Mouse (Mus musculus) monocyte, adult 5-6 weeks (primary cell): ENCODE data around the gene Itih5. TPM values are rescaled to one million over a fixed set of nuclear protein-coding genes. Genes with fewer than 3 reads are reported as not detected.

ENCODE experiments used
- ATAC-seq: fragments of 153-309, 156-312 bp; replicated peaks from 2 replicates; pipeline ENCODE4 v1.8.0; 2017; ENCODE audit warnings: mild to moderate bottlenecking; ENCODE audit not compliant: low TSS enrichment, insufficient number of reproducible peaks, severe bottlenecking, poor library complexity, low FRiP score
- total RNA-seq: library from RNA; stranded (forward); fragments of 200-1000, 200-491, 200-594 nt; gene quantifications from 3 replicates; pipeline ENCODE4 v1.2.3, GENCODE M21; 2017

The Itih5 gene
- total RNA-seq, 1 experiment from 2014 or later = 1.7 TPM

DNA sequence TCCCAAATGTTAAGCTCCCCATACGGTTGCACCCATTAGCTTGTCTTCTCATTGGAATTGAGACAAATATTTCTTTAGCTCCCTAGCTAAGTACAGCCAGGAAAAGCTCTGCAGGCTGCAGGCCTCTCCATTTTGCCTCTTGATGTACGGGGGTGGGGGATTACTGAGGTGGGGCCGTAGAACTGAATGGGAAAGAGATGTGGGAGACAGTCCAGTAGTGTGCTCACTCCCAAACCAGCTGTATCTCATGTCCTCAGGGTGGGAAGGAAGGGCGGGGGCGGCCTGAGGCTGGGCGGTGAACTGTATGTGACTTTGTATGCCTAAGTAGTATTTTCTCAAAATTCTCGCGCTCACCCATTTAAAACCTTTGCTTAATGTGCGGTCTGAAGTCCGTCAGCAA is 3.8 kb downstream of the Itih5 start:
- no peak for ATAC-seq

DNA sequence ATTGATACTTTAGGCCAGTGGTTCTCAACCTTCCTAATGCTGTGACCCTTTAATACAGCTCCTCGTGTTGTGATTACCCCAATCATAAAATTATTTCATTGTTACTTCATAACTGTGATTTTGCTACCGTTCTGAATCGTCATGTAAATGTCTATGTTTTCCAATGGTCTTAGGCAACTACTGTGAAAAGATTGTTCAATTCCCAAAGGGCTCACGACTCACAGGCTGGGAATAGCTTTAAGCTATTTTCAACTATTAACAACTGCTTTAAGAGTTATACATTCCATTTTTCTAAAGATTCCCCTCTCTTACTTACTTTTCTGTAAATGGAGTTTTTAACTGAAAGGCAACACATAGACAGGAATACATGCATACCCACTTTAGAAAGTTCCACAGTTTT is 8.6 kb downstream of the Itih5 start:
- no peak for ATAC-seq

DNA sequence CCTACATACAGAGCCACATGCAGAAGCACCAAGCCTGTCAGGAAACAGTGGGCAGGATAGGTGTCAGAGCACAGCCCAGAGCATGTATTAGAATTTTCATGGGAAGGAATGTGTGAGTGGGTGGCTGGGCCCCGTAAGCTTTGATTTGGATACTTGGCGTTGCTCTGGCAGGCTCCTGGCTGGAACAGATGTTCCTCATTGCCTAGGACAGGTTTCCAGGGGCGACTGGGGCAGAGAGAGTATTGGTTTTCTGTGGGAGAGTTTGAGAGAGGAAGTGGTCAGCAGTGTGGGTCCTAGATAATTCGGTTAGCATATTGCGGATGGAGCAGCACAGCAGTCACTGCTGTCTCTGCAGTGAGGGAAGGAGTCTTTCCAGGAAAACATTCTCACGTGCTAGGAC is 13.3 kb downstream of the Itih5 start:
- no peak for ATAC-seq

DNA sequence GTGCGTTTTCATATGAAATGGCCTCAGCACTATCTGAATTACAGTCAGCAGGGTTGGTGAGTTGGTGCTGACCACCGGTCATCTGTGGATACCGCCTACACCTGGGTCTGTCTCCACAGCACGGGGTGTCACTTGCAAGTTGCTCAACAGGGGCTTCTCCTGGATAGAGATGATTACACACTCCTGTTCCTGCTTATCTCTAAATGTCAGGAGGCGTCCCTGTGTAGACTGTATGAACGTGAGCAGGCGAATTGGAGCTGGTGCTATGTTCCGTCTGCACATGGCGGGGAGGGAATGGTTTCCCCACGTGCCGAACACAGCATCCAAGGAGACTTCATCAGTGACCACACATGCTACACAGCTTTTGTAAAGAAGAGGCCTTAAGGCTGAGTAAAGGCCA is 13.9 kb downstream of the Itih5 start:
- no peak for ATAC-seq

DNA sequence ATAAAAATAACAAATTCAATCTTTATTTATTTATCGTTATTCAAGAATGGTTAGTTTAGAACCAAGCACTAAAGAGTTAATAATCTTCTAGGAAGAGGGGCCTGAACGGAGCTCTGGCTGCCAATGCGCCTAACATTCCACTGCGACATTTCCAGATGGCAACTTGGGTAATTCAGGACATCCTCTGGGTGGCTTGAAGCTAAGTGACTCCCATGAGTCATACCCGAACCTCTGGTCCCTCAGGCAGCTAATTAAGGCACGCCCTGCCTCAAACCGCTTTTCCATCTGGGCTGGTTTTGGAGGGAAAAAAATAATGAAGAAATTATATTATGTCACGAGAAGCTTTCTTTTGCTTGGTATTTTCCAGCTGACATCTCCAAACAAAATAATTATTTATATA is 14.6 kb downstream of the Itih5 start:
- ATAC-seq = no peak

DNA sequence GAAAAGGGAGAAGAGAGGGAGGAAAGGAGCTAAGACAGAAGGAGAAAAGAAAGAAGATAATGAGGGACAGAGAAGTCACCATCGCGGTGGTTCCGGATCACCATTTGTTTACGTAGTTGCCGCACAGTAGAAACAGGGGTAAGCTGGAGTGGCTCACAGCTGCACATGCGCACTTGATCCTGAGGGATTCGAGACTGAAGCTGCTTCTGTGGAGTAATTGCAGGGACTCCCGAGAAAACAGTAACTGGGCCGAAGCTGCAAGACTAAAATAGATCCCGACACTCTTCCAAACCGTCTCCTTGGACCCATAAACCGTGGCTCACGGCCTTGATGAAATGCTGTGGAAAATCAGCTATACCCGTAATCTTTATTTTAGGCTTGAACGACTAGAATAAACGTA is 16.6 kb downstream of the Itih5 start:
- ATAC-seq = no peak

DNA sequence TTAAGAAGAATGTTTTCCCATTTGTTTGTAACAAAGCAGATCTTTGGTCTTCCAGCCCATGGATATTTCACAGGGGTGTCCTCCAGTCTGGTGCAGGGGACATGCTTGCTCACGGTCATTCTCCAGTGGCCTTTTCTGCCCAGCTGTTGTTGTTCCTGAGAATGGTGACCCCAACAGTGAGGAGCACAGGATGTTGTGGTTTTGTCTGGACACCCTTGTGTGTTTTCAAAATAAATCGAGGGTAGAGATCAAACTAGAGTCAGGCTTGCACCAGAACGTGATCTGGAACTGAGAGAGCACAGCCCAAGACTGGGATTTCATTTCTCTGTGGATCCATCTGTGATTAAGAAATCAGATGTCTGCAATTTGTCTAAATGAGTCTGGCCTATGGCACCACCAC is 40.2 kb downstream of the Itih5 start:
- no peak for ATAC-seq

DNA sequence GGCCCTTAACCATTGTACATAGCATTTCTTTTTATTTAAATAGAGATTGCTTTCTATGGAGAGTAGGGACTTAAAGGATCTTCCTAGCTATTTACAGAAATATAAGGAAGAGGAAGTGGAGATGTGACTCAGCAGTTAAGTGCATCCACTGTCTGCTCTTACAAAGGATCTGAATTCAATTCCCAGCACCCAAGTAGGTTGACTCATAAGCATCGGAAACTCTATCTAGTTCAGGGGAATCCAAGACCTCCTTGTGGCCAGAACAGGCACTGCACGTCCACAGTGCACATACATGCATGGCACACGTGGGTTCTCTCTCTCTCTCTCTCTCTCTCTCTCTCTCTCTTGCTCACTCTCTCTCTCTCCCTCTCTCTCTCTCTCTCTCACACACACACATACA is 41.8 kb downstream of the Itih5 start:
- ATAC-seq = no peak

DNA sequence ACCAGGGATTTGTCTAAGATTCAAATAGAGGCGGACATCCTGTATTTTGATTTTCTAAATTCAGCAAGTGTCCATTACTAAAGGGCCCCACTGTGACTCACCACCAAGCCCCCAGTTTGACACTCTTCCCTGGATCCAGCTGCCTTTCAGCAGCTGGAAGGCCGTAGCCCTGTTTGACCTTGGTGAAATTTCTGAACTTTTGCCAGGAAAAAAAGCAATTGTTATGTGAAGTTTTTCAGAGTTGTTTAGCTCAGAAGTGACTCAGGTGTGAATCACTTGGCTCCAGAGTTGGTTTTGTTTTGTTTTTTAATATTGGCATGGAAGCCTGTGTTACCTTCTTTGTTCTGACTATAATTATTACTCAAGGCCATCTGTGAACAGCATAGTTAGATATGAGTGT is 46.0 kb downstream of the Itih5 start:
- ATAC-seq = no peak

DNA sequence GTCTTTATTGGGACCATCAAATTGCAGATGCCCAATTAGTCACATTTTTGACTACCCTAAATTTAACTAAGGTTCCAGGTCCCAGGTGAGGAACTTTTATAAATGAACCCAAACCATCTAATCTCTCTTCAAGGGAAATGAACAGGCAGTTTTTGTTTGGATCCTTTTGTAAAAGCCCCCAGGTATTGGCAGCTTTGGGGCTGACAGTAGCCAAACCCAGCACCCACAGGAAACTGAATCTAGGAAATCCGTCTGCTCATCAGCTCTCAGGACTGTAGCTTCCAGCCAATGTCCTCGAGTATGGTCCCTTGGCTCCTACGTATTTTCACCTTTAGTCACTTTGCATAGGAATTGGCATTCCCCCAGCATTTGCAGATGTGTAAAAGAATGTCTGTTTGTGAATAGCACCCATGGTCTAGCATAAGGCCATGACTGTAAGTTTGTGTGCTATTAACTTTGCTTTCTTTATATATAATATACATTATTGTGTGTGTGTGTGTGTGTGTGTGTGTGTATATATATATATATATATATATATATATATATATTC is 47.4 kb downstream of the Itih5 start:
- no peak for ATAC-seq

DNA sequence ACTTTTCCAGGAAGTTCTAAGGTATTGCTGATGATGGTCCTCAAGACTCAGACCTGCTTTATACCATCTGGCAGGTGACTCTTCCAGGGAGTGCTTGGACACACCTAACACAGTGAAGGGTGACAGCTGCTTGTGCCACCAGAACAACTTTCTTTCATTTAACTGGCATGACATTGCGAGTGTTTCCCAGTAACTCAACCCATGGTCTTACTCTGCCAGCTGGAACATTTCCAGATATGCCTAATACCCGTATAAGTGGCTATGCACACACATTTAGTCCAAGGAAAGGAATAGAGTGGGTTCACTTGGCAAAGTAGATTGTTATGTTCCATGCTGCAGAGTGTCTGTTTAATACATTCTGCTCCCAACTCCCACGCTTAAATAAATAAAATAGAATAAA is 50.9 kb downstream of the Itih5 start:
- ATAC-seq = no peak

DNA sequence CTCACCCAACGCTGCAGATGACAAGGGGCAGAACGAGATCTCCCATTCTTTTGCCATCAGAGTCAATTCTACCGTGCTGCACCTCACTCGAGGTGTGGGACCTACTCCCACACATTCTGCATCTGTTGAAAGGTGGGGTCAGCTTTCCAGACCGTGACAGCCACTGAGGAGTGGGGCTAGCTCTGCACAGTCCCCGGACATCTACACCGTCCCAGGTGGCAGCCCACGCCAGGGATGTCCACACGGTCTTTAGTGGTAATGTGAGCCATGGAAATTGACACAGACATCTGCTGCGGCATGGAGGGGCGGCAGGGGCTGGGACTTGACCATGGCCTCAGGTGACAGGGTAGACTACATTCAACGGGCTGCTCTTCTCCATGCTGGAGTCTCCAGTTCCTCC is 60.1 kb downstream of the Itih5 start:
- ATAC-seq = no peak

DNA sequence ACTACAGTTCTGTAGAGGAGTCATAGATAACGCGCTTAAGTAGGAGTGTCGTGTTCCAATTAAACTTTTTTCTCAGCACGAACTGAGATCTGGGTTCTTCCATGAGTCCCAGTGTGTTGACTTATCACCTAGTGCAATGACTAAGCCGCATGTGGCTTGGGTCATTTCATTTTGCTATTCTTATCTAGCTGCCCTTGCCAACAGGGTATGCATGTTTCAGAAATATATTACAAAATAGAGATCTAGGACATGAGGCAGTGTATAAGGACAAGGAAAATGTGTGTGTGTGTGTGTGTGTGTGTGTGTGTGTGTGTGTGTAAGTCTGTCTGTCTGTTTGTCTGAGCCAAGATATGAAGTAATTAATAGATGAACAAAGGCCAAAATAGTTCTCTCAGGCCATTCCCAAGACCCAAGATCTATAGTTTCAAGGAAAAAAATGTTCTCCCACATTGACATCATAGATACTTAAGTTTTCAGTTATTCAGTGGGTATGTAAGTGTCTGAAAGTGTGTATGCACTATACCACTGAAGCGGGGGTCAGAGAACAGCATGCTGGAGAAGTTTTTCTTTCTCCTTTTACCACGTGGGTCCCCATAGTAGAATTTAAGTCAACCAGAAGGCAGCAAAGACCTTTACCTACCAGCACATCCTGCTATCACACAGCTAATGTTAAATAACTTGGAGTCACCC is 62.6 kb downstream of the Itih5 start:
- no peak for ATAC-seq

DNA sequence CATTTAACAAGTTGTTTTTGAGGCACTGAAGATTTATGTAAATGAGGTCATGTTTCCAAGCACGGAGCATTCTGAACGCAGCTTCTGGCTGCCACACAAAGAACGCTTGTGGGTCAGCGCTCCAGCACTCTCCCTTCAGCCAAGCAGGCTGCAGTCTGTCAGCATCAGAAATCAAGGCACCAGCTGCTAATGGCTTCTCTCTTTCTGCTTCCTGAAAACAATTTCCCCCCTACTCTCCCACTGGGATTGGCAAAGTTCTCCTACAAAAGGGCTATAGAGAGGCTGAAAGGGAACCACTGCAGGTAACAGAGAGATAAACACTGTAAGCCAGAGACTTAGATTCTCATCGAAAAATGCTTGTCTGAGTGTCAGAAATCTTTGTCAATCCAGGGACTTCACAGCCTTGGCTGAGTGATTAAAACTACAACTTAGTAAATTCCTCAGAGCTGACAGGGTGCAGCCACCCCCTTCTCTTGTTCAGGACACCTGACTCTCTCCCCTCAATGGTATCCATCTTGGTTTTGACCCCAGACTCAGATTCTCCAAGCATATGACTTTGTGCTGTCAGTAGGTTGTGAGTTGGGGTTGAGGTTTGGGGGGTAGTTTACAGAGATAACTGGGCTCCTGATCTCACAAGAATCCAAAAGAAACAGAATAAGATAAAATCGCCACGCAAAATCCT is 63.3 kb downstream of the Itih5 start:
- no peak for ATAC-seq

DNA sequence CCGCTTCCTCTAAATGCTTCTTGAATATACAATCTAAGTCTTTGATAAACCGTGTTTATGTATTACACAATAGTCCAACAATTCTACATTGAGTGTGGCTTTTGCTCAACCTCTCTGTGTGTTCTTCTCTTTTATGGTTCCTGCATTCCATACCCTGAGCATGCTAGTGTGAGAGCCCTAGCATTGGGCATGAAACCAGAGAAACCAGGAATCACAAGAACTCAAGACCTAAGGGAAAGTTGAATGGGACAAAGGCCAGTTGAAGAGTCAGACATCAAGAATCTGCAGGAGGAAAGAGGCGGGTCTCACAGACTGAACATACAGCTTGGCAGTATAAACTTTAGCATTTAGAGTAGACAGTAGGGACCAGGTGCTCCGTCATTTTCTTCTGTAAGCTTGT is 68.5 kb downstream of the Itih5 start:
- no peak for ATAC-seq

DNA sequence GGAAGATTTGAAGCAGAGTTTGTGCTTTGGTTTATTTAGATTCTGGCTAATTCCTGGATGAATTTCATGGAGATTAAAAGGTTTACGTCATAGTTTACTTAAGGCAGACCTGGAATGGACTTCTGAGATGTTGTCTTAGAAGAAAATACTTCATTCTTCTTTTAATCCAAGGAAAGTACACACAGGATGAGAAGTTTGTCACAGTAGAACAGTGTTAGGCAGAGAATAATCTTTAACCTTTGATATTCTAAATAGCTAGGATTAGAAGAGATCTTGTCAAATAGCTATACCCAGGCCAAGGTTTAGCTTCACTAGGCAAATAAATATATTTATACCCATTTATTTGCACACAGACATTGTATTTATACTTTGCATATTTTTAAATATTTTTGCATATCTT is 73.5 kb downstream of the Itih5 start:
- no peak for ATAC-seq

DNA sequence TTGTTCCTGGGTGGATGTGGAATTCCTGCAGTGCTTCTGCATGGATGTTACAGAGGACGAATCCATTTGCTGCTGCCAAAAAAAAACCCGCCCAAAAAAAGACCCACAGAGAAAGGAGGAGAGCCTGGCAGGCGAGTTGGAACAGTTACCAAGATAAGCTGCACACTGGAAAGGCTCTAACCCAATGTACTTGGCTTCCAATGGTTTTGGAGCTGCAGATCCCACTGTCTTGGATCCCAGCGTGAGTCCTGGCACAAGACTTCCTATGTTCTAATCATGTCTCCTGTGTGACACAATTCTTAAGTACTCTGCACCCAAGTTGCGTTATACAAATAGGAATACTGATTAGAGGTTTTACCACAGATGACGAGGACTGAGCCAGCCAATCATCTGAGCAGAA is 78.6 kb downstream of the Itih5 start:
- no peak for ATAC-seq

DNA sequence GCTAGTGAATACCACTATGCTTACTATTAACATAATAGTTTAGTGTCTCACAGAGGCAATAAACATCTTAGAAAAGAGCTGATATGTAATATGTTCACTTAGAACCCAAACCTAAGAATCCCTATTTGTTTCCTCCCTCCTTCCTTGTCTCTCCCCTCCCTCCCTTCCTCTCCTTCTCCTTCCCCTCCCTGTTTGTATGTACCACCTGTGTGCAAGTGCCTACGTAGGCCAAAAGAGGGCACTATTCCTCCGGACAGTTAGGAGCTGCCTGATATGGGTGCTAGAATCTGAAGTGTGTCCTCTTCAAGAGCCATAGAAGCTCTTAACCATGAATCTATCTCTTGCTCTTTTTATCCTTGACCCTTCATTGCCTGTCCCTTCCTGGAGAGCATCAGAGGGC is 83.2 kb downstream of the Itih5 start:
- ATAC-seq = no peak

DNA sequence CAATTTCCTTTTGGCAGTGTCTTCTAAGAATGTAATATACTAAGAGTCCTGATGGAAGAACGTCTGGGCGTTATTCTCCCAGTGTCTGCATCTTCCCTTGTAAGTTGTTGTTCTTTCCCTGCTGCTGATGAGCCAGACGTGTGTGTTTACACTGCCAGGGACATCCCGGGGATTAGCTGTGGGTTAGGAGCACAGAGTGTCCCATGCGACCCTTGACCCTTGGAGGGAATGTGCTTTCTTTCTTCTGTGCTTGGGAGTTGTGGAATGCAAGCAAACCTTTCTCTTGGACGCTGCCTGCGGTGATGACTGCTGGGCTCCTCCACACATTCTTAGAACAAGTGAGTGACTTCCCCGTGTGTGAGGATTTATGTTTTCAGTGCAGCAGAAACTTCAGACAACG is 89.6 kb downstream of the Itih5 start:
- ATAC-seq = no peak

DNA sequence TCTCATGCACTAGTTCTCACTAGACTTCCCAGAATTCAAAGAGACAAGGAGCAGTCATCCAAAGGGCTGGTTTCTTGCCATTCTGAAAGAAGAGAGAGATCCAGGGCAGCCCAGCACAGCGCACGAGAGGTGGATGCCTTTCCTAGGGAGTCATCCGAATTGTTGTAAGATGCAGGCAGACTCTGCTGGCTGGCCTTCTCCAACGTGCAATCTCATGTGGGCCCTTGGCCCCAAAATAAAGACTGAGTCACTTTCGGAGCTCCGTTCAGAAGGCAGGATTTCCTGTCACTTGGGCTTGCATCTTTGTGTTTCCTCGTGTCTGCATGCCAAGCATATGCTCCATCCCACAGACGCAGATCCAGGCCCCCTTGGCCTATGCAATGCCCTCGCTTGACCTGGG is 97.1 kb downstream of the Itih5 start:
- no peak for ATAC-seq
